In the genomic region with DNA sequence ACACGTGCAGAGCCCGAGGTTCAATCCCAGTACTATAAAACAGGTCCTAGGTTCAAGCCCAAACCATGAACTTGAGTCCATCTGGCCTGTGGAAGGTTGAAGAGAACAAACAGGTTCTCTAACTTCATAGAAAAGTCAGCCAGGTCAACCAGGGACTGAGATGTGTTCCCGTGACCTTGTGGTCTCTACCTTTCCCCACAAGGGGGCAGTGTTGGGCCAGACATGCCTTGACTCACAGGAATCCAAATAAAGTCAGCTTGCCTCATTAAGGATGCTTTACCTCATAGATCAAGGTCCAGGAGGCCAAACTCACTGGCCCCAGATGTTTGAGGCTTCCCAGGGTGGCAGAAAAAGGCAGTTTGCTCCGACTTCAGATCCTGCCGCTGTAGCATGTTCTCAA, we compare ENCODE assay signal across 9 mouse cellular contexts. TPM values are rescaled to one million over a fixed set of nuclear protein-coding genes. Genes with fewer than 3 reads are reported as not detected.
DNase-seq lines count a peak whose midpoint lies in the region; ATAC-seq and TF ChIP-seq lines count a peak whose summit lies in the region.
"Had no signal": no experiment of that assay in that cellular context is flagged by ENCODE, and none has a peak within 500 bp of the region (broad histone marks: within the 10 kb centered on the region; RNA-seq: fewer than 3 reads in every experiment).

No protein-coding gene starts in this region.

- no peak overlapping the region for H3K27ac ChIP-seq in midbrain, embryonic 10.5 days (replicated peaks)
- no peak overlapping the region for H3K27ac ChIP-seq in midbrain, embryonic 15.5 days
- H3K27ac ChIP-seq in bone marrow macrophage, adult 2 months (ENCODE audit: insufficient read depth, low read depth, low read length), result no peak overlapping the region
- no peak overlapping the region for H3K27ac ChIP-seq in kidney, embryonic 14.5 days (ENCODE audit: low read depth, low read length)
- H3K27ac ChIP-seq in liver, embryonic 11.5 days (ENCODE audit: low read depth, low read length), result no peak overlapping the region
- H3K27ac ChIP-seq: heart, embryonic 15.5 days had no signal

- ATAC-seq in midbrain, embryonic 15.5 days (replicated peaks), result no peak
- peak; percentile 86 for ATAC-seq in erythroblast, adult 5-6 weeks (replicated peaks; ENCODE audit: low FRiP score, poor library complexity, severe bottlenecking)
- ATAC-seq in kidney, embryonic 14.5 days (ENCODE audit: low FRiP score, low TSS enrichment), result peak; percentile 16; the same call in 1 of the 2 replicates
- ATAC-seq in liver, embryonic 11.5 days (replicated peaks; ENCODE audit: low FRiP score), result 0 out of 2 replicates have a peak, but pooled peaks have one; percentile 29

- no peaks in the 10 kb centered on the region for H3K4me1 ChIP-seq in midbrain, embryonic 10.5 days
- H3K4me1 ChIP-seq in midbrain, embryonic 15.5 days, result no peaks in the 10 kb centered on the region
- no peaks in the 10 kb centered on the region for H3K4me1 ChIP-seq in bone marrow macrophage, adult 2 months (ENCODE audit: control insufficient read depth, insufficient read depth, low read length)
- H3K4me1 ChIP-seq in kidney, embryonic 14.5 days (ENCODE audit: control insufficient read depth, insufficient read depth, low read length), result no peaks in the 10 kb centered on the region
- no peaks in the 10 kb centered on the region for H3K4me1 ChIP-seq in liver, embryonic 11.5 days (replicated peaks; ENCODE audit: control insufficient read depth, insufficient read depth, low read length)
- H3K4me1 ChIP-seq: heart, embryonic 15.5 days had no signal

- 25% methylated on average over 5 of the region's 5 CpGs for WGBS in midbrain, embryonic 10.5 days
- 21% methylated on average over 5 of the region's 5 CpGs for WGBS in midbrain, embryonic 15.5 days
- 17% methylated on average over 5 of the region's 5 CpGs for WGBS in kidney, embryonic 14.5 days
- WGBS in liver, embryonic 11.5 days, result 26% methylated on average over 5 of the region's 5 CpGs

- H3K4me3 ChIP-seq in midbrain, embryonic 10.5 days, result no peak overlapping the region
- H3K4me3 ChIP-seq in midbrain, embryonic 15.5 days, result no peak overlapping the region
- H3K4me3 ChIP-seq in bone marrow macrophage, adult 2 months (ENCODE audit: insufficient read depth, low read length), result no peak overlapping the region
- H3K4me3 ChIP-seq in kidney, embryonic 14.5 days (ENCODE audit: low read length), result no peak overlapping the region
- no peak overlapping the region for H3K4me3 ChIP-seq in liver, embryonic 11.5 days (ENCODE audit: low read depth, low read length)
- H3K4me3 ChIP-seq: heart, embryonic 15.5 days had no signal

- no peak for TF ChIP-seq POLR2A in bone marrow macrophage, adult 2 months (IDR thresholded peaks at IDR 0.05; ENCODE audit: borderline replicate concordance, low read depth, low read length)

- H3K4me2 ChIP-seq in midbrain, embryonic 15.5 days, result no peak overlapping the region
- H3K4me2 ChIP-seq in kidney, embryonic 14.5 days (replicated peaks; ENCODE audit: low read depth, low read length), result no peak overlapping the region
- no peak overlapping the region for H3K4me2 ChIP-seq in liver, embryonic 11.5 days
- H3K4me2 ChIP-seq: heart, embryonic 15.5 days had no signal

- peak; percentile 79 for TF ChIP-seq CTCF in bone marrow macrophage, adult 2 months (IDR thresholded peaks at IDR 0.05; ENCODE audit: low read depth, low read length)

- DNase-seq in midbrain, embryonic 10.5 days (ENCODE audit: low spot score), result peak; percentile 66
- peak; percentile 70 for DNase-seq in liver, embryonic 11.5 days (ENCODE audit: low spot score)
- DNase-seq in retina, embryonic 14.5 days (ENCODE audit: low spot score), result peak; percentile 86
- peak; percentile 80 for DNase-seq in thymus, postnatal 4 days

- no peaks in the 10 kb centered on the region for H3K9me3 ChIP-seq in midbrain, embryonic 10.5 days (replicated peaks)
- no peaks in the 10 kb centered on the region for H3K9me3 ChIP-seq in midbrain, embryonic 15.5 days
- peaks cover 2% of the 10 kb centered on the region for H3K9me3 ChIP-seq in kidney, embryonic 14.5 days (ENCODE audit: control insufficient read depth, low read length)
- H3K9me3 ChIP-seq in liver, embryonic 11.5 days (ENCODE audit: control insufficient read depth, low read length), result no peaks in the 10 kb centered on the region
- H3K9me3 ChIP-seq: heart, embryonic 15.5 days had no signal

- no peaks in the 10 kb centered on the region for H3K36me3 ChIP-seq in midbrain, embryonic 10.5 days
- H3K36me3 ChIP-seq in midbrain, embryonic 15.5 days (replicated peaks), result no peaks in the 10 kb centered on the region
- no peaks in the 10 kb centered on the region for H3K36me3 ChIP-seq in kidney, embryonic 14.5 days (ENCODE audit: control insufficient read depth, insufficient read depth, low read length)
- no peaks in the 10 kb centered on the region for H3K36me3 ChIP-seq in liver, embryonic 11.5 days (ENCODE audit: control insufficient read depth, insufficient read depth, low read length)
- H3K36me3 ChIP-seq: heart, embryonic 15.5 days had no signal

- no peaks in the 10 kb centered on the region for H3K27me3 ChIP-seq in midbrain, embryonic 10.5 days (ENCODE audit: low read depth, poor library complexity, severe bottlenecking)
- no peaks in the 10 kb centered on the region for H3K27me3 ChIP-seq in midbrain, embryonic 15.5 days (replicated peaks)
- no peaks in the 10 kb centered on the region for H3K27me3 ChIP-seq in kidney, embryonic 14.5 days (ENCODE audit: control insufficient read depth, insufficient read depth, low read length)
- H3K27me3 ChIP-seq in liver, embryonic 11.5 days (replicated peaks; ENCODE audit: control insufficient read depth, insufficient read depth, low read length), result no peaks in the 10 kb centered on the region; the same call in 1 of the 2 replicates
- H3K27me3 ChIP-seq: heart, embryonic 15.5 days had no signal

- no peak overlapping the region for H3K9ac ChIP-seq in midbrain, embryonic 15.5 days
- no peak overlapping the region for H3K9ac ChIP-seq in kidney, embryonic 14.5 days (ENCODE audit: low read depth, low read length)
- no peak overlapping the region for H3K9ac ChIP-seq in liver, embryonic 11.5 days (ENCODE audit: low read depth, low read length)
- H3K9ac ChIP-seq: heart, embryonic 15.5 days had no signal

RNA-seq across cellular contexts. Expression of a gene that starts 11.1 kb away (rescaled TPM):
- not detected in 2 replicates for polyA plus RNA-seq in midbrain, embryonic 10.5 days (2016; fragmentation: Nextera tagmentation; extraction: Ambion mirVana)
- 1.3 and 1.4 TPM in 2 replicates for polyA plus RNA-seq in midbrain, embryonic 15.5 days (2015; fragmentation: Nextera tagmentation; extraction: Ambion mirVana)
- polyA plus RNA-seq in bone marrow macrophage, adult 2 months (2012; ENCODE audit: insufficient read depth, insufficient read length, missing spikeins), result not detected in 2 replicates
- total RNA-seq in erythroblast, adult 5-6 weeks (2015; ENCODE audit: low replicate concordance), result not detected in 2 replicates
- total RNA-seq in erythroblast, adult 5-6 weeks (2017; ENCODE audit: low replicate concordance), result not detected in 2 replicates
- polyA plus RNA-seq in kidney, embryonic 14.5 days (2014; fragmentation: Nextera tagmentation; extraction: Ambion mirVana), result not detected in 2 replicates
- not detected in 2 replicates for polyA plus RNA-seq in liver, embryonic 11.5 days (2014; fragmentation: Nextera tagmentation; extraction: Ambion mirVana)

RNA-seq across cellular contexts. Expression of a gene that starts 22.3 kb away (rescaled TPM):
- polyA plus RNA-seq in midbrain, embryonic 10.5 days (2016; fragmentation: Nextera tagmentation; extraction: Ambion mirVana), result not detected in 2 replicates
- not detected in 2 replicates for polyA plus RNA-seq in midbrain, embryonic 15.5 days (2015; fragmentation: Nextera tagmentation; extraction: Ambion mirVana)
- not detected in 2 replicates for polyA plus RNA-seq in bone marrow macrophage, adult 2 months (2012; ENCODE audit: insufficient read depth, insufficient read length, missing spikeins)
- not detected in 2 replicates for total RNA-seq in erythroblast, adult 5-6 weeks (2015; ENCODE audit: low replicate concordance)
- not detected in 2 replicates for total RNA-seq in erythroblast, adult 5-6 weeks (2017; ENCODE audit: low replicate concordance)
- not detected in 2 replicates for polyA plus RNA-seq in kidney, embryonic 14.5 days (2014; fragmentation: Nextera tagmentation; extraction: Ambion mirVana)
- 0.88 and 1.1 TPM in 2 replicates for polyA plus RNA-seq in liver, embryonic 11.5 days (2014; fragmentation: Nextera tagmentation; extraction: Ambion mirVana)

RNA-seq across cellular contexts. Expression of a gene that starts 41.7 kb away (rescaled TPM):
- 8.1 and 10.3 TPM in 2 replicates for polyA plus RNA-seq in midbrain, embryonic 10.5 days (2016; fragmentation: Nextera tagmentation; extraction: Ambion mirVana)
- 9.3 and 12.8 TPM in 2 replicates for polyA plus RNA-seq in midbrain, embryonic 15.5 days (2015; fragmentation: Nextera tagmentation; extraction: Ambion mirVana)
- polyA plus RNA-seq in bone marrow macrophage, adult 2 months (2012; ENCODE audit: insufficient read depth, insufficient read length, missing spikeins), result 0.76 and 0.78 TPM in 2 replicates
- 1.9 and 8.2 TPM in 2 replicates for total RNA-seq in erythroblast, adult 5-6 weeks (2015; ENCODE audit: low replicate concordance)
- 3.7 and 5.6 TPM in 2 replicates for total RNA-seq in erythroblast, adult 5-6 weeks (2017; ENCODE audit: low replicate concordance)
- 11.5 and 15.9 TPM in 2 replicates for polyA plus RNA-seq in kidney, embryonic 14.5 days (2014; fragmentation: Nextera tagmentation; extraction: Ambion mirVana)
- 48.8 and 51.8 TPM in 2 replicates for polyA plus RNA-seq in liver, embryonic 11.5 days (2014; fragmentation: Nextera tagmentation; extraction: Ambion mirVana)
